Mouse (Mus musculus) small intestine, adult 2 months (tissue): Measurements from ENCODE around the gene Nap1l3. TPM values are rescaled to one million over a fixed set of nuclear protein-coding genes. Genes with fewer than 3 reads are reported as not detected.

ENCODE experiments used
- H3K27ac ChIP-seq: fragments of 200-500 bp; 2 replicates; pipeline ENCODE4 v1.5.1; 2012; ENCODE audit warnings: low read depth, low read length, control low read depth, inconsistent platforms; ENCODE audit not compliant: insufficient read depth
- H3K27me3 ChIP-seq: fragments of 200-500 bp; 2 replicates; pipeline ENCODE4 v1.6.1; 2012; ENCODE audit warnings: mild to moderate bottlenecking, moderate library complexity, low read length, inconsistent platforms; ENCODE audit not compliant: control insufficient read depth, insufficient read depth
- H3K36me3 ChIP-seq: fragments of 200-500 bp; 2 replicates; pipeline ENCODE4 v1.6.1; 2012; ENCODE audit warnings: mild to moderate bottlenecking, low read length, control low read depth, inconsistent platforms; ENCODE audit not compliant: control insufficient read depth, insufficient read depth
- H3K4me1 ChIP-seq: fragments of 200-500 bp; 2 replicates; pipeline ENCODE4 v1.6.1; 2012; ENCODE audit warnings: low read length, inconsistent platforms, mixed read lengths; ENCODE audit not compliant: control insufficient read depth, insufficient read depth, insufficient read length
- H3K4me3 ChIP-seq: fragments of 200-500 bp; 2 replicates; pipeline ENCODE4 v1.5.1; 2012; ENCODE audit warnings: low read depth, mild to moderate bottlenecking, control low read depth, inconsistent platforms, low read length, moderate library complexity
- CTCF ChIP-seq: fragments of 200-500 bp; IDR thresholded peaks from 2 replicates; pipeline ENCODE4 v1.5.1; 2012; ENCODE audit warnings: low read depth, mild to moderate bottlenecking, control low read depth, inconsistent platforms, low read length, moderate library complexity, mixed read lengths; ENCODE audit not compliant: insufficient replicate concordance, insufficient read length; ENCODE audit errors: extremely low read depth
- POLR2A ChIP-seq: fragments of 200-500 bp; IDR thresholded peaks from 2 replicates; pipeline ENCODE4 v1.6.1; 2012; ENCODE audit warnings: low read depth, mild to moderate bottlenecking, control low read depth, inconsistent platforms, low read length, moderate library complexity
- whole genome bisulfite sequencing: fragments of 180-500 bp; shearing (Covaris S2); methylation state at CpG from one replicate; pipeline ENCODE4 v1.1.7; 2018; 5-methylcytosine and 5-hydroxymethylcytosine counted together
- polyA plus RNA-seq: library from polyadenylated mRNA; depleted of rRNA; stranded (reverse); fragments of >200 nt; gene quantifications from 2 replicates; pipeline ENCODE4 v1.2.3, GENCODE M21; 2012; rRNA removed

The Nap1l3 gene
- 0.55 and 0.57 TPM in 2 replicates for polyA plus RNA-seq

DNA sequence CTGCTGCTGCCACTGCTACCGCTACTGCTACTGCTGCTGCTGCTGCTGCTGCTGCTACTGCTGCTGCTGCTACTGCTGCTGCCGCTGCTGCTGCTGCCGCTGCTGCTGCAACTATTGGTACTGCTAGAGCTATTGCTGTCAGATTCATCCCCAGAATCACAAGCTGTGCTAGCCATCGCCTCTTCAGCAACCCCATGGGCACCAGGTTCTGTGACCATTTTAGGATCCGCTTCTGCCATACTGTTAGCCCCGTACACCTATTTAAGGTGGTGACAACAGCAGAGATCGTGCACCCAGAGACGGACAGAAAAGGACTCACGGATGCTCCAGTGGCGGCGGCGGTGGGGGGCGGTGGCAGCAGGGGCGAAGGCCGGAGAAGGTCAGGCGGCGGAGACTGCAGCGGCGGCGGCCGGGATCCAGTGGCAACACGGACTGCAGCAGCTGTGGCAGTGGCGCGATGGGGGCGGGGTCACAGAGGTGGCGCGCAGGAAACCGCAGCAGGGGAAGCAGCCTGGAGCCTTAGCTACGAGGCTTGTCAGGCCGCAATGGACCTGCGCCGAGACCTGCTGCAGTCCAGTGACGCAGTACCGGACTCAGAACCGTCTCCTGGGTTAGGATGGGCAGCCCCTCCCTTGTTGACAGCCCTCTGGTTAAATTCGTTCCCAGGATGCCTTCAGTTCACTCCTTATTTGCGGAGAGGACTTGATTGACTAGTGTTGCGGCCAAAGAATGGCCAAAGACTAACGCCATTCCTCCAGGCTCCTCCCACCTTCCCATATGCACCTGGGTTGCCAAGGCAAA, at the start of gene Nap1l3:
Gene Nap1l3 (minus strand): TSS at position 621 of the 801 bp plus-strand sequence.
- Histone ChIP-seq H3K36me3 (no peaks in the 10 kb centered on the region), H3K27me3 (no peaks in the 10 kb centered on the region), H3K4me1 (no peaks in the 10 kb centered on the region), H3K4me3 (peak within 1 kb of the TSS; percentile 98), H3K27ac (no peak within 1 kb of the TSS)
- TF ChIP-seq CTCF (no peak), POLR2A (no peak)
- 6% methylated on average over 39 of the region's 39 CpGs for WGBS

DNA sequence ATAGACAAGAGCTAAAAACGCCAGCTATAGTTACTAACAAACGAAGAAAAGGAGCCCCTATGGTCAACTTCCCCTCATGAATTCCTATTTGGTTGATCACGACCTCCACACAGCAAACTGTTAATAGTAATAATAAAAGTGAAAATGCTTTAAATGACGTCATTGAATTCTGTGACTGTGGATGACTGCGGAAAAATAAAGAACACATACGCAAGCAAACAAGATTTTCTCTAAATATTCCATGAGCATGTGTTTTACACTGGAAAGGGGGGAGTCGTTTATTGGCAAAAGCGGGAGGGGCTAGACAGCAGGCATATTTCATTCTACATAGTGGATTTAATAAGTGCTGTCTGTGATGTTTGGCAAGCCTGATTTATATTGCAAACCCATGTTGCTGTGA, 451 bp upstream of the Nap1l3 start:
- 14% methylated on average over 8 of the region's 8 CpGs for WGBS
- no peak overlapping the region for H3K27ac ChIP-seq
- no peak for TF ChIP-seq CTCF
- no peak for TF ChIP-seq POLR2A
- H3K36me3 ChIP-seq, result no peaks in the 10 kb centered on the region
- no peaks in the 10 kb centered on the region for H3K27me3 ChIP-seq
- no peak overlapping the region for H3K4me3 ChIP-seq
- no peaks in the 10 kb centered on the region for H3K4me1 ChIP-seq
